Mouse (Mus musculus) cerebellum, postnatal 4 days (tissue): ENCODE data around the gene Cdk1.

Experiments
- DNase-seq, 2 experiments: peaks; one replicate each; pipeline ENCODE4 v3.0.0; 2022; ENCODE audit warnings: low spot score in 2 of 2, mixed read lengths in 1 of 2

Cdk1 gene

DNA sequence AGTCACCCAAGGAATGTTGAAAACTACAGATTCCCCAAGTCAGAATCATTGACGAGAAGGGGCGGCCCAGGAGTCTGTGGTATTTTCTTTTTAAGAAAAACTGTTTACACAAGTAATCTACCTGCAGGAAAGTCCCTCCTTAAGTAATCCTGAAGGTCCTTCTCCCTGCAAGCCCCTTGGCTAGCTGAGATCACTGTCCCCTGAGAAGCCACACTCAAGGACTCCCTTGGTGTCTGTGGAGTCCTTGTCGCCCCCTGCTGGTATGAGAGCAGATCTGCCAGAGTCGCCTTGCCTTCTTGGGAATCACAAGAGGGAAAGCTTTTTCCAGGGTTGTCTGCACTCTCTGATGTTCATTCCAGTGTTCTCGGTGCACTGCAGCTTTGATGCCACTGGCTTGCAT lies 45.7 kb downstream of the Cdk1 start:
- DNase-seq: peak in 1 of 2 experiments; percentile 47

GRCm38 (mm10) chr10:69306205-69306604 lies 46.5 kb downstream of the Cdk1 start:
- DNase-seq: peak in 1 of 2 experiments; percentile 29

GRCm38 (mm10) chr10:69305600-69305999 lies 47.1 kb downstream of the Cdk1 start:
- DNase-seq: no peak

GRCm38 (mm10) chr10:69304819-69305218 lies 47.9 kb downstream of the Cdk1 start:
- no peak for DNase-seq

GRCm38 (mm10) chr10:69302667-69303066 lies 50.1 kb downstream of the Cdk1 start:
- DNase-seq: no peak

DNA sequence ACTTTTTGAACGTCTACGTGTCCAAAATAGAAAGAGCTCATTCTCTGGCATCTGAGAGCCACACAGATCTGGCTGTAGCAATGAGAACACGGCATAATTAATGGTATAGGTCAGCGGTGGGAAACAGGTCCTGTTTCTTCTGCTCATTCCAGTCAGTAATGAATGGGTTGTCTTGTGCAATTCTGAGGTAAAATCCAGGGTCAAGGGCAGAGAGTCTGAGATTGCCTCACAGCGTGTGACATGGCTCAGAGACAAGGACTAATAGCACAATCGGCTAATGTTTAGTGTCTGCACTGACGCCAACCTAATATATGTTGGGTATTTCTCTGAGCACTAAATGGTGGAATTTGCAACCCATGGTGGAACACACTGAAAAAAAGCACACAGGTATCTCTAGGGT lies 52.8 kb downstream of the Cdk1 start:
- DNase-seq: no peak

DNA sequence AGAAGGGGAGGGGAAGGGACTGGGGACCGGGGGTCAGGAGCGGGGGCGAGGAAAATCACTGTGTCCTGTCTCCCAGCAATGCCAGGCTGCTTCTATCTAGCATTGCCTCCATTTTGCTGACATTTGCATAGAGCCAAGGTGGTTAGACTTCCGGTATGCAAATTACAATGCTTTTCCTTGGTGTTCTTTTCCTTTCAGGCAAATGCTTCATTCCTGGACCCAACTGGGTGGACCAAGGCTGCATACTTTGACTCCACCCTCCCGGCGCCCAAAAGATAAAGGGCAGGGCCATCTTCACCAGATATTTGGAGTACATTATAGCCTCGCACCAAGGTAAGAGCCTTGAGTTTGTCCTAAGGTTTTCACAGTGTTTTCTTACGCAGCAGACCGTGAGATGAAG lies 56.8 kb downstream of the Cdk1 start:
- no peak for DNase-seq

DNA sequence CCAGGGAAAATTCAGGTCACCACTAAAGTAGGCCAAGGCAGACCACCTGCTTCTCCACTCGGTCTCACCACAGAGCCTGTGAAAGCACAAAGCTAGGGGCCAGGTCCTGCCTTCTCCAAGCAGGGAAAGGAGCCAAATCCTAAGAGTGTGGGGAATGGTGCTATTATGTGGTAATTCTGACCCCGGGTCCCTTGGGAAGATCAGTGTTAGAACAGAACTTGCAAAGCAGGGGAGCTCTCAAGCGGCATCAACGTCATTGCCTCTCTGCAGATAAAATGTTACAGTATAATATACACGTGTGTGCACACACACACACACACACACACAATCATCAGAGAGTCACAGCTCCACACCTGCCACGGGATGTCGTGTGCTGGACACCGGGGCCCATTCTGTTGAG lies 62.0 kb downstream of the Cdk1 start:
- DNase-seq: no peak

GRCm38 (mm10) chr10:69288720-69289119 lies 64.0 kb downstream of the Cdk1 start:
- no peak for DNase-seq

GRCm38 (mm10) chr10:69288086-69288485 lies 64.7 kb downstream of the Cdk1 start:
- no peak for DNase-seq

- DNase-seq: no peak
Measured at GRCm38 (mm10) chr10:69286939-69287338, 65.8 kb downstream of the Cdk1 start.
